Mouse (Mus musculus): ENCODE results near the gene Fam120a.

DNA sequence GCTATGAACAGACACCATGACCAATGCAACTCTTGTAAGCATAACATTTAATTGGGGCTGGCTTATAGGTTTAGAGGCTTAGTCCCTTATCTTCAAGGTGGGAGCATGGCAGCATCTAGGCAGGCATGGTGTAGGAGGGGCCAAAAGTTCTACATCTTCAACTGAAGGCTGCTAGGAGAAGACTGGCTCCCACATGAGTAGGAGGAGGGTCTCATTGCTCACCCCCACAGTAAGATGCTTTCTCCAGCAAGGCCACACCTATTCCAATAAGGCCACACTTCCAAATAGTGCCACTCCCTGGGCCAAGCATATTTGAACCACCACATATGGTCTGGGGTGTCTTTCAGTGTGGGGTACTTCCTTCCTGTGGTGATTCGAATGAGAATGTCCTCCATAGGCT is 49.6 kb upstream of the Fam120a start:
- TF ChIP-seq GATA1 (IDR thresholded peaks at IDR 0.05; ENCODE audit: low read length) = no peak
- no peak for TF ChIP-seq TAL1 (IDR thresholded peaks at IDR 0.05; ENCODE audit: low read length)

Measured in erythroblast, embryonic 14.5 days (primary cell).